Mouse (Mus musculus) midbrain, embryonic 12.5 days (tissue): ENCODE results near the gene Ctsl. TPM values are rescaled to one million over a fixed set of nuclear protein-coding genes. Genes with fewer than 3 reads are reported as not detected.

ENCODE experiments used
- ATAC-seq: fragments of 200-750 bp; cut with Nextera tagmentation; 2 replicates; pipeline ENCODE4 v1.8.0; 2017; ENCODE audit warnings: low read depth, moderate TSS enrichment, moderate library complexity; ENCODE audit not compliant: low FRiP score
- H3K27ac ChIP-seq: fragments of 300-500 bp; sonication (generic); replicated peaks from 2 replicates; pipeline ENCODE4 v1.5.1; 2016; ENCODE audit warnings: mild to moderate bottlenecking
- H3K27me3 ChIP-seq: fragments of 300-500 bp; sonication (generic); 2 replicates; pipeline ENCODE4 v1.6.1; 2016; ENCODE audit warnings: mild to moderate bottlenecking
- H3K36me3 ChIP-seq: fragments of 300-500 bp; sonication (generic); 2 replicates; pipeline ENCODE4 v1.6.1; 2016
- H3K4me1 ChIP-seq: fragments of 300-500 bp; sonication (generic); 2 replicates; pipeline ENCODE4 v1.6.1; 2016
- H3K4me2 ChIP-seq: fragments of 300-500 bp; sonication (generic); replicated peaks from 2 replicates; pipeline ENCODE4 v1.6.1; 2016; ENCODE audit warnings: mild to moderate bottlenecking, moderate library complexity
- H3K4me3 ChIP-seq: fragments of 300-500 bp; sonication (generic); 2 replicates; pipeline ENCODE4 v1.5.1; 2016; ENCODE audit warnings: mild to moderate bottlenecking
- H3K9ac ChIP-seq: fragments of 300-500 bp; sonication (generic); replicated peaks from 2 replicates; pipeline ENCODE4 v1.6.1; 2016; ENCODE audit warnings: mild to moderate bottlenecking, moderate library complexity
- H3K9me3 ChIP-seq: fragments of 300-500 bp; sonication (generic); 2 replicates; pipeline ENCODE4 v1.6.1; 2016; ENCODE audit warnings: mild to moderate bottlenecking
- WGBS: fragments of 180-500 bp; shearing (Covaris S2); methylation state at CpG from one replicate; pipeline ENCODE4 v1.1.7; 2016; 5-methylcytosine and 5-hydroxymethylcytosine counted together
- polyA plus RNA-seq: library from polyadenylated mRNA; unstranded; fragments of >200 nt; fragmentation: Nextera tagmentation; extraction: Ambion mirVana; gene quantifications from 2 replicates; pipeline ENCODE4 v1.2.1, GENCODE M21; 2016

Gene Ctsl
- polyA plus RNA-seq, 1 experiment from 2014 or later: 116 TPM

DNA sequence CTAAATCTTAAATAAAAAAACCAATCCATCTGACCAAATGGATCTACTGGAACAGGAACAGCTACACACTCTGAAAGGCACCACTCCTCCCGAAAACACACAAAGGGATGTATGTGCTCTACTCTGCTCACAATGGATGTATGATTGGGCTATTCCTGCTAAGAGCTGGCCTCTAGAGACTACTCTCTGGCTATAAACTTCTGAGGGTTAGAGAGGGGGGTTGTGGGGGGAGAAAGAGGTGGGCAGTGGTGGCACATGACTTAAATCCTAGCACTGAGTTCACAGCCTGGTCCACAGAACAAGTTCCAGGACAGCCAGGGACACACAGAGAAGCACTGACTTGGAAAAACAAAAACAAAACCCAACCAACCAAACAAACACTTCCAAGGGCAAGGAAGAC, 2.1 kb downstream of the Ctsl start:
- Histone ChIP-seq H3K4me2 (0 out of 2 replicates have a peak overlapping the region, but pooled peaks have one; percentile 75), H3K27me3 (no peaks in the 10 kb centered on the region), H3K4me1 (peaks cover 13% of the 10 kb centered on the region), H3K9ac (no peak overlapping the region), H3K4me3 (no peak overlapping the region), H3K36me3 (peaks cover 41% of the 10 kb centered on the region), H3K27ac (no peak overlapping the region), H3K9me3 (no peaks in the 10 kb centered on the region)
- ATAC-seq: no peak
- 98% methylated on average over 1 of the region's 1 CpGs for WGBS

- Histone ChIP-seq H3K4me2 (no peak overlapping the region), H3K9ac (no peak overlapping the region), H3K4me3 (no peak overlapping the region), H3K36me3 (peaks cover 45% of the 10 kb centered on the region), H3K27ac (no peak overlapping the region), H3K4me1 (peaks cover 13% of the 10 kb centered on the region), H3K9me3 (no peaks in the 10 kb centered on the region), H3K27me3 (no peaks in the 10 kb centered on the region)
- no peak for ATAC-seq
- WGBS: 98% methylated on average over 5 of the region's 5 CpGs
Observed at GRCm38 (mm10) chr13:64367615-64368014, 3.1 kb downstream of the Ctsl start.

DNA sequence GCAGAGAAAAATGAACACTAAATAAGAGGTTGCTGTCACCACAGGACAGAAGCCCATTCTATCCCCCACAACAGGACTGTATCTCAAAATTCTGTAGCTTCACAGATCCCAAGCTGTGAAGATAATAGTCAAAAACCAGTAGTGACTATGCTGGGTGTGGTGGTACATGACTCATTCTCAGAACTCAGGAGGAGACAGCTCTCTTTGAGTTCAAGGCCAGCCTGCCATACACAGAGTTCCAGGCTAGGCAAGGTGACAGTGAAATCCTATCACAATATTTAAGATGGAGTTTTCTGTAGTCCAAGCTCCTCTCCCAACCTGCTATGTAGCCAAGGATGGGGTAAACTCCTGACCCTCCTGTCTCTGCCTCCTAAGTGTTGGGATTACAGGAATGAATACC, 5.4 kb downstream of the Ctsl start:
- peaks cover 13% of the 10 kb centered on the region for H3K4me1 ChIP-seq
- no peak overlapping the region for H3K4me3 ChIP-seq
- H3K4me2 ChIP-seq: no peak overlapping the region
- no peak overlapping the region for H3K27ac ChIP-seq
- H3K9me3 ChIP-seq: no peaks in the 10 kb centered on the region
- no peak overlapping the region for H3K9ac ChIP-seq
- no peak for ATAC-seq
- peaks cover 45% of the 10 kb centered on the region for H3K36me3 ChIP-seq
- H3K27me3 ChIP-seq: no peaks in the 10 kb centered on the region

DNA sequence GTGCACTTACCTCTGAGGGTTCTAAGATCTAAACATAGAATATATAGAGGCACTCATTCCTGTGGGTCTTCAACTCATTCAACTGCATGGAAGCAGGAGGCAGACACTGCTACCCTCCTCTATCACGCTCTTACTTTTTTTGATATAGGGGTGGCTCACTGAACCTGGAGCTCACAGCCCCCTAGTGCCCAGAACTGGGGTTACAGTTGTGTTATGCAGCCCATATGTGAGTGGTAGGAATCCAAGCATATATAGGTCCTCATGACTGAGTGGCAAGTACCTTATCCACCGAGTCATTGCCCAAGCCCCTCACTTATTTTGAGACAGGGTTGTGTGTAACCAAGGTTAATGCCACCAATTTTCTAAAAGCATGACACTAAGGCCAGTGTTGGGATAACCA, 6.4 kb downstream of the Ctsl start:
- 84% methylated on average over 2 of the region's 2 CpGs for WGBS
- peaks cover 45% of the 10 kb centered on the region for H3K36me3 ChIP-seq
- 0 out of 2 replicates have a peak, but pooled peaks have one; percentile 31 for ATAC-seq

GRCm38 (mm10) chr13:64362139-64362538, 8.6 kb downstream of the Ctsl start:
- H3K27me3 ChIP-seq: no peaks in the 10 kb centered on the region
- no peak overlapping the region for H3K4me3 ChIP-seq
- H3K36me3 ChIP-seq: peaks cover 35% of the 10 kb centered on the region
- 88% methylated on average over 6 of the region's 6 CpGs for WGBS
- no peaks in the 10 kb centered on the region for H3K9me3 ChIP-seq
- H3K4me2 ChIP-seq: no peak overlapping the region
- no peak for ATAC-seq
- no peak overlapping the region for H3K27ac ChIP-seq
- no peak overlapping the region for H3K9ac ChIP-seq
- H3K4me1 ChIP-seq: no peaks in the 10 kb centered on the region

More for the DNA sequence above, 6.4 kb downstream of the Ctsl start:
- H3K27me3 ChIP-seq: no peaks in the 10 kb centered on the region
- no peak overlapping the region for H3K27ac ChIP-seq
- no peak overlapping the region for H3K4me3 ChIP-seq
- no peaks in the 10 kb centered on the region for H3K9me3 ChIP-seq
- no peak overlapping the region for H3K9ac ChIP-seq
- peaks cover 8% of the 10 kb centered on the region for H3K4me1 ChIP-seq
- H3K4me2 ChIP-seq: no peak overlapping the region

DNA sequence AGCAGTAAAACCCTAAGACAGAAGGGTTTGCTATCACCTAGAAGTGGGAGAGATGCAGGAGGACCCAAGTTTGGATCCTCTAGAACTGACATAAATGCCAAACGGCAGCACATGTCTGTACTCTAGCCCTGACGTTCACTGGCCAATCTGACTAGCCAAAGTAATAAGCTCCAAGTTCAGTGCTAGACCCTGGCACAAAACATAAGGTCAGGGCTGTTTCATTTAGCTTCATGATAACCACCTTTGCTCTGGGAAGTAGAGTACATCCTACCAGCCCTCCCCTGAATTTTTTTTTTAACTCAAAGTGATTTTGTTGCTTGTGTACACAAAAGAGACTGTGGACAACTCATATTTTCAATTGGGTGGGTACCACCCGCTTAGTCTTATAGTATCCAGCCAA, 9.7 kb downstream of the Ctsl start:
- no peak overlapping the region for H3K27ac ChIP-seq
- no peak overlapping the region for H3K4me3 ChIP-seq
- H3K4me2 ChIP-seq: no peak overlapping the region
- no peaks in the 10 kb centered on the region for H3K4me1 ChIP-seq
- H3K9me3 ChIP-seq: no peaks in the 10 kb centered on the region
- H3K27me3 ChIP-seq: no peaks in the 10 kb centered on the region
- WGBS: 91% methylated on average over 3 of the region's 3 CpGs
- peaks cover 25% of the 10 kb centered on the region for H3K36me3 ChIP-seq
- H3K9ac ChIP-seq: no peak overlapping the region
- ATAC-seq: no peak

- H3K4me2 ChIP-seq: no peak overlapping the region
- no peaks in the 10 kb centered on the region for H3K4me1 ChIP-seq
- no peaks in the 10 kb centered on the region for H3K27me3 ChIP-seq
- ATAC-seq: no peak
- no peak overlapping the region for H3K27ac ChIP-seq
- no peak overlapping the region for H3K9ac ChIP-seq
- peaks cover 13% of the 10 kb centered on the region for H3K36me3 ChIP-seq
- no peak overlapping the region for H3K4me3 ChIP-seq
- no peaks in the 10 kb centered on the region for H3K9me3 ChIP-seq
- WGBS: 83% methylated on average over 3 of the region's 3 CpGs
Observed at GRCm38 (mm10) chr13:64359702-64360101, 11.0 kb downstream of the Ctsl start.

GRCm38 (mm10) chr13:64358476-64358875, 12.2 kb downstream of the Ctsl start:
- no peaks in the 10 kb centered on the region for H3K27me3 ChIP-seq
- H3K4me2 ChIP-seq: no peak overlapping the region
- H3K27ac ChIP-seq: no peak overlapping the region
- WGBS: 88% methylated on average over 1 of the region's 1 CpGs
- no peak overlapping the region for H3K9ac ChIP-seq
- no peak overlapping the region for H3K4me3 ChIP-seq
- no peak for ATAC-seq
- H3K4me1 ChIP-seq: no peaks in the 10 kb centered on the region
- no peaks in the 10 kb centered on the region for H3K9me3 ChIP-seq
- H3K36me3 ChIP-seq: peaks cover 2% of the 10 kb centered on the region; the same call in 1 of the 2 replicates

GRCm38 (mm10) chr13:64357389-64357788, 13.3 kb downstream of the Ctsl start:
- Histone ChIP-seq H3K36me3 (no peaks in the 10 kb centered on the region), H3K27ac (no peak overlapping the region), H3K4me3 (no peak overlapping the region), H3K4me1 (no peaks in the 10 kb centered on the region), H3K4me2 (no peak overlapping the region), H3K9ac (no peak overlapping the region), H3K9me3 (no peaks in the 10 kb centered on the region), H3K27me3 (no peaks in the 10 kb centered on the region)
- no peak for ATAC-seq
- WGBS: 70% methylated on average over 5 of the region's 5 CpGs

GRCm38 (mm10) chr13:64349474-64349873, 21.2 kb downstream of the Ctsl start:
- WGBS: 77% methylated on average over 2 of the region's 2 CpGs
- no peaks in the 10 kb centered on the region for H3K9me3 ChIP-seq
- H3K4me3 ChIP-seq: no peak overlapping the region
- H3K36me3 ChIP-seq: no peaks in the 10 kb centered on the region
- no peak overlapping the region for H3K27ac ChIP-seq
- H3K9ac ChIP-seq: no peak overlapping the region
- H3K4me2 ChIP-seq: no peak overlapping the region
- H3K27me3 ChIP-seq: no peaks in the 10 kb centered on the region
- no peak for ATAC-seq
- H3K4me1 ChIP-seq: no peaks in the 10 kb centered on the region

DNA sequence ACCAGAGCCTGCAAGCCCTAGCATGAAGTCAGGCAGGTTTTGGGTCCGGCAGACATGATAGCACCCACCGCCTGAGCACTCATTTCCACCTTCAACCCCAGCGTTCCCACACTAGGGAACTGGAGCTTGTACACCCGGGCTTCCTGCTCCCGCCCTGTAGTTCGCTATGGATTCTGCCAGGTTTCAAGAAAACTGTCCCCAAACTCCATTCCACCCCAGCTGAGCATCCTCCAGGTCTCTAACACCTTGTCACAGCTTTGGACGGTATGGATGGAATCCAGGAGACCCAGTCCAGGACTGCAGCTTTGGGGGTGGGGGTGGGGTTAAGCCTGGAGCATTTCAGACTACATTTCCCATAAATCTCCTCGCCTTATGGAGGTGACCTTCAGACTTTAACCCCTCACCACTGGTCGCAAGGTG, 26.6 kb downstream of the Ctsl start:
- H3K4me3 ChIP-seq: peak overlapping the region; percentile 50
- peak overlapping the region; percentile 78 for H3K4me2 ChIP-seq
- H3K9ac ChIP-seq: peak overlapping the region; percentile 57
- peaks cover 9% of the 10 kb centered on the region for H3K4me1 ChIP-seq
- H3K9me3 ChIP-seq: no peaks in the 10 kb centered on the region
- H3K27ac ChIP-seq: no peak overlapping the region
- WGBS: 1% methylated on average over 9 of the region's 9 CpGs
- H3K27me3 ChIP-seq: no peaks in the 10 kb centered on the region
- peak; percentile 85 for ATAC-seq
- no peaks in the 10 kb centered on the region for H3K36me3 ChIP-seq

- ATAC-seq: peak; percentile 25; the same call in 1 of the 2 replicates
- H3K36me3 ChIP-seq: no peaks in the 10 kb centered on the region
- no peaks in the 10 kb centered on the region for H3K27me3 ChIP-seq
- H3K4me2 ChIP-seq: peak overlapping the region; percentile 78
- peaks cover 9% of the 10 kb centered on the region for H3K4me1 ChIP-seq
- H3K4me3 ChIP-seq: peak overlapping the region; percentile 50
- peak overlapping the region; percentile 57 for H3K9ac ChIP-seq
- WGBS: 23% methylated on average over 10 of the region's 10 CpGs
- H3K9me3 ChIP-seq: no peaks in the 10 kb centered on the region
- H3K27ac ChIP-seq: no peak overlapping the region
Observed at GRCm38 (mm10) chr13:64343598-64343997, 27.1 kb downstream of the Ctsl start.

DNA sequence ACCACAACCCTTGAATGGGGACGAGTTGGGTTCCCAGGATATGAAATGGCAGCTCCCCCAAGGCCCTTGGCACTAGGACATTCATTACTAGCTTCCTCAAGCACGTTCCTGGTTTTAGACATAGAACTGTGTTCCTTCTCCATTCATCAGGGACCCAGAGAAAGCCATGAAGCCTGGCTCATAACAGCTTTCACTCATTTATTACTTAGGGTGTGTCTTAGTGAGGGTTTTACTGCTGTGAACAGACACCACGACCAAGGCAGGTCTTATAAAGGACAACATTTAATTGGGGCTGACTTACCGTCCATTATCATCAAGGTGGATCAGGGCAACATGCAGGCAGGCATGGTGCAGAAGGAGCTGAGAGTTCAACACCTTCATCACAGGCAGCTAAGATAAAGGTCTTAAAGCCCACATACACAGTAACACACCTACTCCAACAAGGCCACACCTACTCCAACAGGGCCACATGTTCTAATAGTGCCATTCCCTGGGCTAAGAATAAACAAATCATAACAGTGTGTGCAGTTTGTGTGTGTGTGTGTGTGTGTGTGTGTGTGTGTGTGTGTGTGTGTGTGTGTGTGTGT, 35.1 kb downstream of the Ctsl start:
- Histone ChIP-seq H3K4me1 (no peaks in the 10 kb centered on the region), H3K9ac (no peak overlapping the region), H3K27me3 (no peaks in the 10 kb centered on the region), H3K4me2 (no peak overlapping the region), H3K4me3 (no peak overlapping the region), H3K36me3 (no peaks in the 10 kb centered on the region), H3K9me3 (no peaks in the 10 kb centered on the region), H3K27ac (no peak overlapping the region)
- no peak for ATAC-seq
- WGBS: 71% methylated on average over 4 of the region's 4 CpGs
